8 mouse cellular contexts compared by ENCODE assay signal in genomic region chr2:167661270-167662203, GRCm38 (mm10). TPM values are rescaled to one million over a fixed set of nuclear protein-coding genes. Genes with fewer than 3 reads are reported as not detected.
A peak's percentile ranks its signal among the peaks of the same experiment; 100 is the strongest.
DNase-seq lines count a peak whose midpoint lies in the region; ATAC-seq and TF ChIP-seq lines count a peak whose summit lies in the region.

Gene Gm20431 (minus strand): TSS chr2:167661496.

- no peaks in the 10 kb centered on the region for H3K36me3 ChIP-seq in hindbrain, postnatal 0 days (ENCODE audit: insufficient read depth, low read length)
- H3K36me3 ChIP-seq in megakaryocyte, embryonic 14.5 days (replicated peaks; ENCODE audit: low read length), result peaks cover 26% of the 10 kb centered on the region

- H3K27me3 ChIP-seq in hindbrain, postnatal 0 days (ENCODE audit: insufficient read depth, low read length), result no peaks in the 10 kb centered on the region
- H3K27me3 ChIP-seq in megakaryocyte, embryonic 14.5 days (replicated peaks), result peaks cover 5% of the 10 kb centered on the region

- peak within 1 kb of the TSS; percentile 84 for H3K9ac ChIP-seq in hindbrain, postnatal 0 days (replicated peaks; ENCODE audit: low read length)

- peak; percentile 96 for TF ChIP-seq POLR2A in cortical plate, adult 2 months (IDR thresholded peaks at IDR 0.05; ENCODE audit: extremely low read depth, insufficient read depth, low read length)

- peak; percentile 94 for ATAC-seq in hindbrain, postnatal 0 days

- under 1% methylated on average over 83 of the region's 110 CpGs for WGBS in hindbrain, postnatal 0 days

- no peaks in the 10 kb centered on the region for H3K9me3 ChIP-seq in hindbrain, postnatal 0 days (ENCODE audit: low read length)
- no peaks in the 10 kb centered on the region; the same call in 1 of the 2 replicates for H3K9me3 ChIP-seq in megakaryocyte, embryonic 14.5 days

- H3K4me3 ChIP-seq in cortical plate, adult 2 months (ENCODE audit: insufficient read depth, low read length), result peak within 1 kb of the TSS; percentile 68
- peak within 1 kb of the TSS; percentile 72 for H3K4me3 ChIP-seq in hindbrain, postnatal 0 days (ENCODE audit: low read length)
- H3K4me3 ChIP-seq in megakaryocyte, embryonic 14.5 days (replicated peaks), result peak within 1 kb of the TSS; percentile 99

- DNase-seq in adipocyte (ENCODE audit: low spot score), result peak; percentile 88
- peak; percentile 88 to 95 for DNase-seq in gastrocnemius, adult 8-10 months (ENCODE audit: low spot score in 2 of 2)
- DNase-seq in hindbrain, postnatal 0 days (ENCODE audit: low spot score), result peak; percentile 97
- DNase-seq in left cerebral cortex, adult 9 months (ENCODE audit: low spot score in 2 of 2), result peak; percentile 84 to 93
- DNase-seq in right cerebral cortex, adult 2 months (ENCODE audit: low spot score in 2 of 2), result peak; percentile 92 to 95
- DNase-seq in urinary bladder, postnatal 10 days (ENCODE audit: low spot score), result peak; percentile 78

- peak within 1 kb of the TSS; percentile 73 for H3K27ac ChIP-seq in cortical plate, adult 2 months (ENCODE audit: insufficient read depth, low read length)
- H3K27ac ChIP-seq in hindbrain, postnatal 0 days, result peak within 1 kb of the TSS; percentile 72

- no peak for TF ChIP-seq CTCF in cortical plate, adult 2 months (IDR thresholded peaks at IDR 0.05; ENCODE audit: extremely low read depth, insufficient read depth, low read length)
- TF ChIP-seq CTCF in hindbrain, postnatal 0 days (IDR thresholded peaks at IDR 0.05; ENCODE audit: low read depth), result no peak

- peak within 1 kb of the TSS; percentile 83 for H3K4me2 ChIP-seq in hindbrain, postnatal 0 days (ENCODE audit: low read depth, low read length)

- peaks cover 7% of the 10 kb centered on the region for H3K4me1 ChIP-seq in cortical plate, adult 2 months (ENCODE audit: control insufficient read depth, insufficient read depth, low read length)
- peaks cover 18% of the 10 kb centered on the region; the same call in 1 of the 2 replicates for H3K4me1 ChIP-seq in hindbrain, postnatal 0 days (ENCODE audit: insufficient read depth, low read length)
- H3K4me1 ChIP-seq in megakaryocyte, embryonic 14.5 days, result peaks cover 58% of the 10 kb centered on the region

RNA-seq across cellular contexts. Expression of gene Gm20431, which starts in this region (rescaled TPM):
- 0.93 TPM in 1 of 2 replicates, not detected in the other for polyA plus RNA-seq in cortical plate, adult 2 months (2012; rRNA removed)
- total RNA-seq in gastrocnemius, adult 8-10 months (2022), result 10 to 100 TPM in 2 of 4 experiments, 1 to 10 TPM in 2; 5.9 to 14.3 (median 9.0) TPM
- total RNA-seq in hindbrain, postnatal 0 days (2014; rRNA removed), result 7.5 and 10.7 TPM in 2 replicates
- polyA plus RNA-seq in hindbrain, postnatal 0 days (2015; fragmentation: Nextera tagmentation; extraction: Ambion mirVana), result 7.2 and 9.8 TPM in 2 replicates
- polyA plus RNA-seq in megakaryocyte, embryonic 14.5 days (2012; ENCODE audit: insufficient read depth, low replicate concordance), result not detected in 2 replicates

Comparison
In these comparisons a context has a peak if more than half of its experiments do, and no peak if none do; other contexts are left out.
1. Peak in every context shown above with its lines: DNase-seq, ATAC-seq, H3K4me3 ChIP-seq and H3K27ac ChIP-seq.